Mouse (Mus musculus): Measurements from ENCODE around the gene Ror1. TPM values are rescaled to one million over a fixed set of nuclear protein-coding genes. Genes with fewer than 3 reads are reported as not detected.

Ror1 gene
- polyA plus RNA-seq, 1 experiment, result 2.6 TPM

- no peak for DNase-seq
- Histone ChIP-seq H3K4me1 (ENCODE audit: control insufficient read depth, insufficient read depth, low read length) (peaks cover 3% of the 10 kb centered on the region; the same call in 1 of the 2 replicates), H3K4me3 (replicated peaks; ENCODE audit: extremely low read depth, low read depth, low read length) (no peak overlapping the region)
- TF ChIP-seq CTCF (IDR thresholded peaks at IDR 0.05; ENCODE audit: insufficient read depth, low read length) (no peak), POLR2A (IDR thresholded peaks at IDR 0.05; ENCODE audit: borderline replicate concordance, extremely low read depth, low read depth, low read length) (no peak)
- WGBS, result 74% methylated on average over 1 of the region's 1 CpGs
Observed at GRCm38 (mm10) chr4:100124935-100125334, 29.3 kb downstream of the Ror1 start.

DNA sequence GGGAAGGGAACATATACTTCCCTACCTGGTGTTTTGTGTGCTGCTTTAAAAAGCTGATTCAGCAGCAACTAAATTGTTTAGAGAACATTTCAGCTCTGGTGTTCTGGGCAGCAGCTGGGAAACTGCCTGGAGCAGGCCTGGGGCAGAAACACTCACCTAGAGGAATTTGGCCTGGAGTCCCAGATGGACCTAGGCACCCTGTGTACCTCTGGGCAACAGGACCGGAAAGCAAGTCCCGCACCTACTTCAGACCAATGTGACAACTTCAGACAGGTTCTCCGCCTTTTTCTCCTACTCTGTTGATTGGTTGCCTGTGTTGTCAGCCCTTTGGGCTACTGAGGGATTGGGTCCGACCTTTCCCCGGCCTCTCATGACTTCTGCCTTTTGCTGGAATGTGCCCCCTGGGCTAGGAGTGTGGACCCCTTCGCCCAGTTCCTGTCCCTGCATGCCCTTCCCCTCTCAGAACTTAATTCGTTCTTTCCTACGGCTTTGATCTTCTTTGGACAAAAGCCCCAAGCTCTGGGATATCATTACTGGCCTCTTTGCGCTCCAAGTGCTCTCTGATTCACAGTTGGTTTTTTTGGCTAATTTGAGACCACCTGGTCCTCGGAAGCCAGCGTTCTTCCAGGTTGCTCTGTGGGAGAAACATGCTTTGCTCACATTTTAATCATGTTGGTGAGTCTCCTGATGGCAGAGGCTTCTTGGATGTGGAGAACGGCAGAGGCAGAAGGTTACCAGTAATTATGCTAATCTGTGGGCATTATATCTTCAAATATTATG lies 31.1 kb downstream of the Ror1 start:
- TF ChIP-seq CTCF (IDR thresholded peaks at IDR 0.05; ENCODE audit: insufficient read depth, low read length), result no peak
- TF ChIP-seq POLR2A (IDR thresholded peaks at IDR 0.05; ENCODE audit: borderline replicate concordance, extremely low read depth, low read depth, low read length), result no peak
- Histone ChIP-seq H3K4me3 (replicated peaks; ENCODE audit: extremely low read depth, low read depth, low read length) (no peak overlapping the region), H3K4me1 (ENCODE audit: control insufficient read depth, insufficient read depth, low read length) (0 out of 2 replicates have a peak, but pooled peaks cover 3% of the 10 kb centered on the region)
- DNase-seq, result no peak
- 82% methylated on average over 12 of the region's 12 CpGs for WGBS

GRCm38 (mm10) chr4:100128026-100128922 lies 32.7 kb downstream of the Ror1 start:
- WGBS, result 77% methylated on average over 12 of the region's 12 CpGs
- Histone ChIP-seq H3K4me1 (ENCODE audit: control insufficient read depth, insufficient read depth, low read length) (0 out of 2 replicates have a peak, but pooled peaks cover 3% of the 10 kb centered on the region), H3K4me3 (replicated peaks; ENCODE audit: extremely low read depth, low read depth, low read length) (no peak overlapping the region)
- TF ChIP-seq POLR2A (IDR thresholded peaks at IDR 0.05; ENCODE audit: borderline replicate concordance, extremely low read depth, low read depth, low read length) (no peak), CTCF (IDR thresholded peaks at IDR 0.05; ENCODE audit: insufficient read depth, low read length) (no peak)
- DNase-seq, result no peak

- TF ChIP-seq POLR2A (IDR thresholded peaks at IDR 0.05; ENCODE audit: borderline replicate concordance, extremely low read depth, low read depth, low read length) (no peak), CTCF (IDR thresholded peaks at IDR 0.05; ENCODE audit: insufficient read depth, low read length) (no peak)
- H3K4me3 ChIP-seq (replicated peaks; ENCODE audit: extremely low read depth, low read depth, low read length), result no peak overlapping the region
- DNase-seq, result no peak
- H3K4me1 ChIP-seq (ENCODE audit: control insufficient read depth, insufficient read depth, low read length), result 0 out of 2 replicates have a peak, but pooled peaks cover 3% of the 10 kb centered on the region
- WGBS, result 28% methylated on average over 5 of the region's 5 CpGs
Observed at GRCm38 (mm10) chr4:100129201-100129600, 33.6 kb downstream of the Ror1 start.

DNA sequence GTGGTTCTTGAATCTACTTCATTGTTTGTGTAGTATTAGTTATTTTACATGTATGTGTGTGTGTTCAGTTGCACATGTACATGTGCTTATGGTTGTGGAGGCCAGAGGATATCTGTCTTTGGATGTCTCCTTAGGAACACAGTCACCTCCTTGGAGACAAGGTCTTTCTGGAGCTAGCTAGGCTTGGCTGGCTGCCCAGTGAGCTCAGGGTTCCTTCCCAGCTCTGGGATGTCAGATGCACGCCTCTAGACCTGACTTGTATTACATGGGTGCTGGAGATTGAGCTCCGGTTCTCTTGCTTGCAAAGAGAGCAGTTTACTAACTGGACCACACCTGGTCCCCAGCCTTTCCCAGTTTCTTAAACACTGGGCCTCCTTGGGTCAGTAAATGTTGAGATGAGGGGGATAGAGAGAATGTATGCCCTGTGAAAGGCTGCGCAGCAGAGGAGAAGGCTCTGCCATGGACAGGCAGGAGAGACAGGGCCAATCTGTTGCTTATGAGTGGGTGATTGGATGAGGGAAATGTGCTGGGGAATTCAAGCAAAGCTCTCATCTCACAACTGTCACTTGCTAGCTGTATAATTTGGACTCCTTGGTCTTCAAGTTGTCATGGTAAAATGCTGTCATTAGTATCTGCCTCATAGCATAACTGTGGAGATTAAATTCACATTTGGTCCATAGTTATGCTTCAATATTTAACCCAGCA lies 35.3 kb downstream of the Ror1 start:
- H3K4me3 ChIP-seq (replicated peaks; ENCODE audit: extremely low read depth, low read depth, low read length), result no peak overlapping the region
- TF ChIP-seq POLR2A (IDR thresholded peaks at IDR 0.05; ENCODE audit: borderline replicate concordance, extremely low read depth, low read depth, low read length), result no peak
- no peak for TF ChIP-seq CTCF (IDR thresholded peaks at IDR 0.05; ENCODE audit: insufficient read depth, low read length)
- 71% methylated on average over 3 of the region's 3 CpGs for WGBS
- H3K4me1 ChIP-seq (ENCODE audit: control insufficient read depth, insufficient read depth, low read length), result 0 out of 2 replicates have a peak, but pooled peaks cover 3% of the 10 kb centered on the region
- DNase-seq, result no peak

DNA sequence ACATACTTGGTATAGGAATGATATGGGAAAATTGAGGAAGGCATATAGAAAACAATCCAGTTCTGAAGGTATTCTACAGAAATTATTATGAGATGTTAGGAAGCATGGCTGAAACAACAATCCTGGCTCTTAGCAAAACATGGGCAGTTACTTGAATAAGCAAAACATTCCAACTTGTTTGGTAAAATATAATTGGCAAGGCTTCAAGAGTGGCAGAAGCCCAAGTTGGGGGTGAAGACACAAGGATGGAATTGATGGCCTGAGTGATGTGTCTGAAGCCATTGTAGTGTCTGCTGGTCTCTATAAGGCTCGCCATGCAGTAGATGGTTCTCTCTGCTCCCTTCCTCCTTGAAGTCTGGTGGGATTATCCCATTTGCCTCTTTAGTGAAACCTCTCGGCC lies 35.9 kb downstream of the Ror1 start:
- Histone ChIP-seq H3K4me3 (replicated peaks; ENCODE audit: extremely low read depth, low read depth, low read length) (no peak overlapping the region), H3K4me1 (ENCODE audit: control insufficient read depth, insufficient read depth, low read length) (0 out of 2 replicates have a peak, but pooled peaks cover 3% of the 10 kb centered on the region)
- WGBS, result 91% methylated on average over 2 of the region's 2 CpGs
- DNase-seq, result no peak
- TF ChIP-seq CTCF (IDR thresholded peaks at IDR 0.05; ENCODE audit: insufficient read depth, low read length), result no peak
- TF ChIP-seq POLR2A (IDR thresholded peaks at IDR 0.05; ENCODE audit: borderline replicate concordance, extremely low read depth, low read depth, low read length), result no peak

DNA sequence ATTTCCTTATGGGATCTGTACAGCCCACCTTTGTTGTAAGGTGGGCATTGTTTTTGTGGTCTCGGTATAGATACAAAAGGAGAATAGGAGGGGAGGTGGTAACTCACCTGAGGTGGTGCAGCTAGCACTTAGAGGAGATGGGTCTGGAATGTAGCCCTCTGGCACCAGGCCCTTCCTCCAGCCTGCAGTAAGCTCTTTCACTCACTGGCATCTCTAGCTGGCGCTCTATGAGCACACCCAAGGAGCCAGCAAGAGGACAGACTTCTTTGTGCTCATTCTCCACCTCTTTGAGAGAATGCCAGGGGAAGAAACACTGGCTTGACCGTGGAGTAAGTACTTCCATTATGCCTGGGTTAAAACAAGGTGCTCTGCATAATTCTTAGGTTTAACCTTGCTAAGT lies 36.7 kb downstream of the Ror1 start:
- 70% methylated on average over 3 of the region's 3 CpGs for WGBS
- Histone ChIP-seq H3K4me1 (ENCODE audit: control insufficient read depth, insufficient read depth, low read length) (0 out of 2 replicates have a peak, but pooled peaks cover 3% of the 10 kb centered on the region), H3K4me3 (replicated peaks; ENCODE audit: extremely low read depth, low read depth, low read length) (no peak overlapping the region)
- no peak for DNase-seq
- TF ChIP-seq POLR2A (IDR thresholded peaks at IDR 0.05; ENCODE audit: borderline replicate concordance, extremely low read depth, low read depth, low read length), result no peak

- WGBS, result 81% methylated on average over 4 of the region's 4 CpGs
- TF ChIP-seq CTCF (IDR thresholded peaks at IDR 0.05; ENCODE audit: insufficient read depth, low read length) (no peak), POLR2A (IDR thresholded peaks at IDR 0.05; ENCODE audit: borderline replicate concordance, extremely low read depth, low read depth, low read length) (no peak)
- Histone ChIP-seq H3K4me3 (replicated peaks; ENCODE audit: extremely low read depth, low read depth, low read length) (no peak overlapping the region), H3K4me1 (ENCODE audit: control insufficient read depth, insufficient read depth, low read length) (no peaks in the 10 kb centered on the region)
- no peak for DNase-seq
Observed at GRCm38 (mm10) chr4:100136046-100136445, 40.5 kb downstream of the Ror1 start.

Data from lung, adult 2 months (tissue).